Mouse (Mus musculus) brown adipose tissue, adult 24 weeks (tissue): ENCODE data around the gene Ctnnd2. TPM values are rescaled to one million over a fixed set of nuclear protein-coding genes. Genes with fewer than 3 reads are reported as not detected.

ENCODE experiments used
- H3K27ac ChIP-seq: fragments of 200-500 bp; replicated peaks from 2 replicates; pipeline ENCODE4 v1.5.1; 2012; ENCODE audit warnings: low read depth, mild to moderate bottlenecking, low read length
- H3K4me1 ChIP-seq: fragments of 200-500 bp; 2 replicates; pipeline ENCODE4 v1.6.1; 2012; ENCODE audit warnings: low read length, mixed read lengths; ENCODE audit not compliant: control insufficient read depth, insufficient read depth, insufficient read length
- H3K4me3 ChIP-seq: fragments of 200-500 bp; 2 replicates; pipeline ENCODE4 v1.5.1; 2012; ENCODE audit warnings: low read depth, mild to moderate bottlenecking, low read length, moderate library complexity; ENCODE audit not compliant: insufficient read depth
- polyA plus RNA-seq: library from polyadenylated mRNA; stranded (reverse); fragments of >200 nt; gene quantifications from 2 replicates; pipeline ENCODE4 v1.2.4, GENCODE M21; 2012; ENCODE audit not compliant: missing spikeins, insufficient read depth, insufficient read length

Ctnnd2 gene
- polyA plus RNA-seq, 1 experiment, result not detected

GRCm38 (mm10) chr15:31058315-31058714 is 885.9 kb downstream of the Ctnnd2 start:
- Histone ChIP-seq H3K4me3 (no peak overlapping the region), H3K27ac (no peak overlapping the region), H3K4me1 (no peaks in the 10 kb centered on the region)

- Histone ChIP-seq H3K27ac (no peak overlapping the region), H3K4me3 (no peak overlapping the region), H3K4me1 (no peaks in the 10 kb centered on the region)
Measured at GRCm38 (mm10) chr15:31063734-31064133, 891.3 kb downstream of the Ctnnd2 start.

- H3K4me1 ChIP-seq, result no peaks in the 10 kb centered on the region
- no peak overlapping the region for H3K27ac ChIP-seq
- H3K4me3 ChIP-seq, result no peak overlapping the region
Measured at GRCm38 (mm10) chr15:31068127-31068526, 895.7 kb downstream of the Ctnnd2 start.

GRCm38 (mm10) chr15:31070311-31070710 is 897.9 kb downstream of the Ctnnd2 start:
- Histone ChIP-seq H3K4me1 (no peaks in the 10 kb centered on the region), H3K4me3 (no peak overlapping the region), H3K27ac (no peak overlapping the region)
